Mouse (Mus musculus): ENCODE results near the gene Ift46.

DNA sequence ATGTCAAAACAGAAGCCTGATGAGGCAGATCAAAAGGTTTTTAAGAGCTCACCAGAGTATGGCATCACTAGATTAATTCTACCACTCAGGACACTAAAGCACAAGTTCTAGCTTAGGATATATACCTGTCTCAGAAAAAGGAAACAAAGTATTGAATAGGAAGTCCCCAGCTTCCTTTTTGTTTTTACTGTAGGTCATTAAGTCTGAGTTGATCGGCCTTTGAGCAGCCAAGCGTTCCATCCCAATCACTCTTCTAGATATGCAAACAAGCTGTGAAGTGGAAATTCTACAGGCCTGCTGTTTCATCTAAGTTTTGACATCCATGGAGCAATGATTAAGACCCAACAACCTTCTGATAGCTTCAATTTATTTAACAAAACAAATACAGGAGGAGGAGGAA lies 6.8 kb upstream of the Ift46 start:
- TF ChIP-seq GATA1 (IDR thresholded peaks at IDR 0.05; ENCODE audit: low read depth, low read length) (no peak), POLR2A (IDR thresholded peaks at IDR 0.05; ENCODE audit: control insufficient read depth in 1 of 2, insufficient read depth in 1 of 2, low read depth in 1 of 2, low read length in 2 of 2, poor library complexity in 1 of 2) (no peak), E2F4 (IDR thresholded peaks at IDR 0.05; ENCODE audit: borderline replicate concordance, low read depth, low read length) (no peak), CTCF (IDR thresholded peaks at IDR 0.05 in 2 of 3, conservative IDR thresholded peaks at IDR 0.05 in 1 of 3; ENCODE audit: control insufficient read depth in 1 of 3, insufficient read depth in 1 of 3, low read depth in 2 of 3, low read length in 3 of 3, poor library complexity in 1 of 3, severe bottlenecking in 1 of 3) (no peak), NRF1 (IDR thresholded peaks at IDR 0.05; ENCODE audit: insufficient read depth, low read depth, low read length, poor library complexity, severe bottlenecking) (no peak), ZC3H11A (IDR thresholded peaks at IDR 0.05; ENCODE audit: low read depth, low read length) (no peak), UBTF (IDR thresholded peaks at IDR 0.05; ENCODE audit: borderline replicate concordance, insufficient read depth, low read depth, low read length) (no peak)
